In the genomic region with DNA sequence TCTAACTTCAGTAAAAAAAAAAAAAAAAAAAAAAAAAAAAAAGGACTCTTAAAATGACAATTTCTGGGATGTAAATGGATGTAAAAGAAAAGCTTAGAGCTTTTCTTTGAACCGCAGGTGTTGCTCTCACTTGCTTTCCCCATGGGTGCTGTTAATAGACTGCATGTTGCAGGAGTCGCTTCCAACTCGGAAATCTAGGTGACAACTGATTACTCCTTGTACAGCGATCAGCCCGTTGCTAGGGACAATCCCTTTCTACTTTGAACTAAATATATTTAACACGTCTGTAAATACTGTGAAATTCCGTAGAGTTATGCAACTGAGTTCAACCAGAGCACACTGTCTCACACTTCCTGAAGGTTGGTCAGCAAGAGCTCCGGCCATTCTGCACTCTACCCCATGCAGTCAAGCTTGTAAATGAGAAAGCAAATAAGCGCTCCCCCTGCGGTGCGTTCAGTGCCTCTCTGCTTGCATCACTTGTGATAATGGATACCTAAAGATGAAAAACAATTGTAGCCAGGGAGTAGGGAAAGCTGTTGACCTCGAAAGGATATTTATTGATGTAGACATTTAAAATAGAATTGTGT, we compare ENCODE assay signal across 9 mouse cellular contexts.
DNase-seq lines count a peak whose midpoint lies in the region; ATAC-seq and TF ChIP-seq lines count a peak whose summit lies in the region.
"Had no signal": no experiment of that assay in that cellular context is flagged by ENCODE, and none has a peak within 500 bp of the region (broad histone marks: within the 10 kb centered on the region; RNA-seq: fewer than 3 reads in every experiment).

No protein-coding gene starts in this region.

- H3K4me1 ChIP-seq in cerebellum, adult 2 months (ENCODE audit: control insufficient read depth, insufficient read depth, low read length) = no peaks in the 10 kb centered on the region
- no peaks in the 10 kb centered on the region for H3K4me1 ChIP-seq in lung, postnatal 0 days (ENCODE audit: insufficient read depth, low read depth, low read length)
- no peaks in the 10 kb centered on the region for H3K4me1 ChIP-seq in limb, embryonic 12.5 days (replicated peaks)
- no peaks in the 10 kb centered on the region for H3K4me1 ChIP-seq in stomach, embryonic 16.5 days (ENCODE audit: control insufficient read depth, insufficient read depth, low read length)

- no peak for DNase-seq in cerebellum, adult 2 months
- DNase-seq in cerebellum, postnatal 4 days (ENCODE audit: low spot score in 2 of 2) = no peak
- DNase-seq in lung, postnatal 0 days (ENCODE audit: low spot score) = peak; percentile 14
- no peak for DNase-seq in lung, postnatal 10 days
- no peak for DNase-seq in layer of hippocampus, adult 9-11 months
- no peak for DNase-seq in gastrocnemius, adult 8-10 months (ENCODE audit: low spot score in 2 of 2)

- H3K4me3 ChIP-seq in cerebellum, adult 2 months (replicated peaks; ENCODE audit: insufficient read depth, low read depth, low read length) = peak overlapping the region; percentile 38
- no peak overlapping the region for H3K4me3 ChIP-seq in lung, postnatal 0 days (ENCODE audit: low read depth, low read length)
- peak overlapping the region; percentile 16; the same call in 1 of the 2 replicates for H3K4me3 ChIP-seq in limb, embryonic 12.5 days (replicated peaks)
- H3K4me3 ChIP-seq in stomach, embryonic 16.5 days (replicated peaks; ENCODE audit: low read length) = peak overlapping the region; percentile 5; the same call in 1 of the 2 replicates

- no peak overlapping the region for H3K27ac ChIP-seq in cerebellum, adult 2 months (ENCODE audit: insufficient read depth, low read length)
- no peak overlapping the region for H3K27ac ChIP-seq in lung, postnatal 0 days (ENCODE audit: low read length)
- no peak overlapping the region for H3K27ac ChIP-seq in limb, embryonic 12.5 days
- no peak overlapping the region for H3K27ac ChIP-seq in stomach, embryonic 16.5 days (ENCODE audit: low read length)

- H3K4me2 ChIP-seq in lung, postnatal 0 days (replicated peaks; ENCODE audit: low read depth, low read length) = no peak overlapping the region
- H3K4me2 ChIP-seq in limb, embryonic 12.5 days = peak overlapping the region; percentile 46
- H3K4me2 ChIP-seq in stomach, embryonic 16.5 days (ENCODE audit: low read depth, low read length) = peak overlapping the region; percentile 39

- no peak for ATAC-seq in lung, postnatal 0 days
- peak; percentile 66; the same call in 1 of the 2 replicates for ATAC-seq in limb, embryonic 12.5 days (ENCODE audit: insufficient number of reproducible peaks, insufficient read depth, low FRiP score, low TSS enrichment, low read depth)
- ATAC-seq in stomach, embryonic 16.5 days (ENCODE audit: insufficient read depth, low FRiP score) = no peak
- ATAC-seq: inflammation-experienced regulatory T-cells, adult 6 months had no signal

- no peak for TF ChIP-seq EP300 in lung, postnatal 0 days (IDR thresholded peaks at IDR 0.05)

- H3K27me3 ChIP-seq in cerebellum, adult 2 months (ENCODE audit: control insufficient read depth, insufficient read depth, low read length) = no peaks in the 10 kb centered on the region; the same call in 1 of the 2 replicates
- no peaks in the 10 kb centered on the region for H3K27me3 ChIP-seq in lung, postnatal 0 days (replicated peaks; ENCODE audit: insufficient read depth, low read length)
- H3K27me3 ChIP-seq in limb, embryonic 12.5 days = no peaks in the 10 kb centered on the region
- no peaks in the 10 kb centered on the region for H3K27me3 ChIP-seq in stomach, embryonic 16.5 days (ENCODE audit: control insufficient read depth, insufficient read depth, low read length)

- WGBS in cerebellum, adult 2 months = 10% methylated on average over 12 of the region's 12 CpGs
- 7% methylated on average over 12 of the region's 12 CpGs for WGBS in lung, postnatal 0 days
- WGBS in limb, embryonic 12.5 days = 10% methylated on average over 12 of the region's 12 CpGs
- WGBS in stomach, embryonic 16.5 days = 9% methylated on average over 12 of the region's 12 CpGs

- TF ChIP-seq CTCF in cerebellum, adult 2 months (IDR thresholded peaks at IDR 0.05; ENCODE audit: borderline replicate concordance, insufficient read depth, low read depth, low read length) = no peak
- TF ChIP-seq CTCF in lung, postnatal 0 days (IDR thresholded peaks at IDR 0.05) = no peak

- H3K9me3 ChIP-seq in lung, postnatal 0 days (ENCODE audit: low read length) = no peaks in the 10 kb centered on the region
- no peaks in the 10 kb centered on the region for H3K9me3 ChIP-seq in limb, embryonic 12.5 days
- H3K9me3 ChIP-seq in stomach, embryonic 16.5 days (replicated peaks; ENCODE audit: control insufficient read depth, low read length) = no peaks in the 10 kb centered on the region

- no peak overlapping the region for H3K9ac ChIP-seq in lung, postnatal 0 days (replicated peaks; ENCODE audit: low read depth)
- H3K9ac ChIP-seq in limb, embryonic 12.5 days (replicated peaks) = no peak overlapping the region
- no peak overlapping the region for H3K9ac ChIP-seq in stomach, embryonic 16.5 days (ENCODE audit: low read length)

- TF ChIP-seq POLR2A in cerebellum, adult 2 months (IDR thresholded peaks at IDR 0.05; ENCODE audit: borderline replicate concordance, insufficient read depth, low read length) = no peak

- H3K36me3 ChIP-seq in lung, postnatal 0 days (ENCODE audit: insufficient read depth, low read length) = no peaks in the 10 kb centered on the region
- no peaks in the 10 kb centered on the region for H3K36me3 ChIP-seq in limb, embryonic 12.5 days
- H3K36me3 ChIP-seq in stomach, embryonic 16.5 days (ENCODE audit: control insufficient read depth, insufficient read depth, low read length) = no peaks in the 10 kb centered on the region
